Mouse (Mus musculus) CH12.LX (cell line): ENCODE results near the gene Dusp23. TPM values are rescaled to one million over a fixed set of nuclear protein-coding genes. Genes with fewer than 3 reads are reported as not detected.

Experiments used
- DNase-seq: peaks from one replicate; pipeline ENCODE4 v3.0.0-alpha.2; 2013; ENCODE audit errors: extremely low read depth
- H3K27ac ChIP-seq: 2 replicates; pipeline ENCODE4 v1.5.1; 2012; ENCODE audit warnings: low read depth, mild to moderate bottlenecking, control low read depth, moderate library complexity; ENCODE audit not compliant: insufficient read depth
- H3K27me3 ChIP-seq: replicated peaks from 2 replicates; pipeline ENCODE3; 2012; ENCODE audit warnings: inconsistent platforms
- H3K36me3 ChIP-seq, 2 experiments: replicated peaks in 1 of 2; 2 replicates each; pipeline versions ENCODE3 to v1.6.1; 2012; ENCODE audit warnings: inconsistent platforms in 1 of 2, low read length in 1 of 2, mild to moderate bottlenecking in 1 of 2, mixed read lengths in 1 of 2, moderate library complexity in 1 of 2; ENCODE audit not compliant: control insufficient read depth in 1 of 2, insufficient read depth in 1 of 2
- H3K4me1 ChIP-seq, 2 experiments: 2 replicates each; pipeline ENCODE4 v1.6.1; 2012; ENCODE audit warnings: inconsistent platforms in 1 of 2, moderate library complexity in 1 of 2; ENCODE audit not compliant: insufficient read depth in 2 of 2, control insufficient read depth in 1 of 2
- H3K4me2 ChIP-seq: 2 replicates; pipeline ENCODE4 v1.6.1; 2012; ENCODE audit warnings: low read depth, mild to moderate bottlenecking, control low read depth; ENCODE audit not compliant: poor library complexity, insufficient read depth, severe bottlenecking
- H3K4me3 ChIP-seq, 3 experiments: fragments of 150-350 bp in 1 of 3; sonication (generic) in 1 of 3; replicated peaks in 1 of 3; 2 replicates each; pipeline versions ENCODE3 to v1.5.1; 2011 to 2012; ENCODE audit warnings: low read depth in 2 of 3, low read length in 2 of 3, mild to moderate bottlenecking in 2 of 3, moderate library complexity in 2 of 3, control low read depth in 1 of 3, improper control_type of control experiment in 1 of 3, inconsistent platforms in 1 of 3, mixed read lengths in 1 of 3; ENCODE audit not compliant: poor library complexity in 1 of 3
- H3K79me2 ChIP-seq: replicated peaks from 2 replicates; pipeline ENCODE4 v1.6.1; 2012; ENCODE audit warnings: mild to moderate bottlenecking, moderate library complexity; ENCODE audit not compliant: control insufficient read depth, poor library complexity, insufficient read depth, severe bottlenecking; ENCODE audit errors: extremely low read depth
- H3K9ac ChIP-seq: 2 replicates; pipeline ENCODE4 v1.6.1; 2012; ENCODE audit warnings: low read depth, mild to moderate bottlenecking, control low read depth, moderate library complexity; ENCODE audit not compliant: insufficient read depth
- H3K9me3 ChIP-seq: replicated peaks from 2 replicates; pipeline ENCODE3; 2012; ENCODE audit warnings: low read length, inconsistent platforms, mixed read lengths
- BHLHE40 ChIP-seq: IDR thresholded peaks from 2 replicates; pipeline ENCODE4 v1.6.1; 2011; ENCODE audit warnings: mild to moderate bottlenecking, low read depth, low read length, improper control_type of control experiment
- CHD1 ChIP-seq: IDR thresholded peaks from 2 replicates; pipeline ENCODE4 v1.6.1; 2012; ENCODE audit warnings: low read depth, low read length, improper control_type of control experiment, inconsistent platforms
- CHD2 ChIP-seq: IDR thresholded peaks from 2 replicates; pipeline ENCODE4 v1.6.1; 2011; ENCODE audit warnings: low read length, improper control_type of control experiment
- CTCF ChIP-seq, 2 experiments: IDR thresholded peaks in 1 of 2; conservative IDR thresholded peaks in 1 of 2; 2 replicates each; pipeline ENCODE4 v1.5.1; 2011 to 2012; ENCODE audit warnings: low read depth in 2 of 2, low read length in 2 of 2, improper control_type of control experiment in 1 of 2, inconsistent platforms in 1 of 2, mild to moderate bottlenecking in 1 of 2, moderate library complexity in 1 of 2
- E2F4 ChIP-seq: IDR thresholded peaks from 2 replicates; pipeline ENCODE4 v1.6.1; 2011; ENCODE audit warnings: low read depth, low read length, improper control_type of control experiment; ENCODE audit not compliant: insufficient replicate concordance
- ELF1 ChIP-seq: IDR thresholded peaks from 2 replicates; pipeline ENCODE4 v1.6.1; 2014; ENCODE audit warnings: low read depth, mild to moderate bottlenecking, inconsistent platforms, low read length, improper control_type of control experiment
- EP300 ChIP-seq: IDR thresholded peaks from 2 replicates; pipeline ENCODE4 v1.6.1; 2011; ENCODE audit warnings: low read length, improper control_type of control experiment
- ETS1 ChIP-seq: conservative IDR thresholded peaks from 2 replicates; pipeline ENCODE4 v1.6.1; 2012; ENCODE audit warnings: low read depth, mild to moderate bottlenecking, inconsistent platforms, low read length, improper control_type of control experiment, moderate library complexity
- GABPA ChIP-seq: IDR thresholded peaks from 2 replicates; pipeline ENCODE4 v1.6.1; 2012; ENCODE audit warnings: low read depth, low read length, improper control_type of control experiment, inconsistent platforms; ENCODE audit not compliant: insufficient replicate concordance
- HCFC1 ChIP-seq: IDR thresholded peaks from 2 replicates; pipeline ENCODE4 v1.6.1; 2012; ENCODE audit warnings: low read depth, mild to moderate bottlenecking, inconsistent platforms, low read length, improper control_type of control experiment
- IRF4 ChIP-seq: IDR thresholded peaks from 2 replicates; pipeline ENCODE4 v1.6.1; 2014; ENCODE audit warnings: low read depth, mild to moderate bottlenecking, inconsistent platforms, low read length, improper control_type of control experiment
- JUN ChIP-seq: IDR thresholded peaks from 2 replicates; pipeline ENCODE4 v1.6.1; 2011; ENCODE audit warnings: low read depth, mild to moderate bottlenecking, low read length, improper control_type of control experiment, moderate library complexity; ENCODE audit not compliant: insufficient read depth
- JUND ChIP-seq: conservative IDR thresholded peaks from 2 replicates; pipeline ENCODE4 v1.6.1; 2011; ENCODE audit warnings: low read depth, low read length, improper control_type of control experiment
- KAT2A ChIP-seq: IDR thresholded peaks from 2 replicates; pipeline ENCODE4 v1.6.1; 2012; ENCODE audit warnings: low read length, improper control_type of control experiment, inconsistent platforms; ENCODE audit not compliant: insufficient replicate concordance
- MAFK ChIP-seq: IDR thresholded peaks from 2 replicates; pipeline ENCODE4 v1.6.1; 2011; ENCODE audit warnings: low read length, improper control_type of control experiment; ENCODE audit not compliant: insufficient replicate concordance
- MAX ChIP-seq: IDR thresholded peaks from 2 replicates; pipeline ENCODE4 v1.6.1; 2011; ENCODE audit warnings: low read length, improper control_type of control experiment
- MAZ ChIP-seq: IDR thresholded peaks from 2 replicates; pipeline ENCODE4 v1.6.1; 2012; ENCODE audit warnings: low read depth, mild to moderate bottlenecking, inconsistent platforms, low read length, improper control_type of control experiment, moderate library complexity
- MEF2A ChIP-seq: IDR thresholded peaks from 2 replicates; pipeline ENCODE4 v1.6.1; 2014; ENCODE audit warnings: low read depth, mild to moderate bottlenecking, inconsistent platforms, low read length, improper control_type of control experiment, borderline replicate concordance
- MXI1 ChIP-seq: IDR thresholded peaks from 2 replicates; pipeline ENCODE4 v1.6.1; 2011; ENCODE audit warnings: mild to moderate bottlenecking, low read depth, low read length, improper control_type of control experiment
- MYC ChIP-seq: IDR thresholded peaks from 2 replicates; pipeline ENCODE4 v1.6.1; 2011; ENCODE audit warnings: low read depth, mild to moderate bottlenecking, improper control_type of control experiment, low read length
- NELFE ChIP-seq: IDR thresholded peaks from 2 replicates; pipeline ENCODE4 v1.6.1; 2011; ENCODE audit warnings: low read depth, low read length, improper control_type of control experiment
- NRF1 ChIP-seq: IDR thresholded peaks from 2 replicates; pipeline ENCODE4 v1.6.1; 2014; ENCODE audit warnings: low read depth, mild to moderate bottlenecking, inconsistent platforms, low read length, improper control_type of control experiment, moderate library complexity
- PAX5 ChIP-seq: IDR thresholded peaks from 2 replicates; pipeline ENCODE4 v1.6.1; 2012; ENCODE audit warnings: low read length, inconsistent platforms, mixed read lengths
- POLR2A ChIP-seq: IDR thresholded peaks from 2 replicates; pipeline ENCODE4 v1.6.1; 2011; ENCODE audit warnings: low read depth, mild to moderate bottlenecking, improper control_type of control experiment, low read length
- POLR2AphosphoS2 ChIP-seq: IDR thresholded peaks from 2 replicates; pipeline ENCODE4 v1.6.1; 2011; ENCODE audit warnings: low read depth, low read length, improper control_type of control experiment
- RAD21 ChIP-seq: IDR thresholded peaks from 2 replicates; pipeline ENCODE4 v1.6.1; 2011; ENCODE audit warnings: low read depth, mild to moderate bottlenecking, low read length, improper control_type of control experiment, moderate library complexity
- RCOR1 ChIP-seq: conservative IDR thresholded peaks from 2 replicates; pipeline ENCODE4 v1.6.1; 2012; ENCODE audit warnings: low read depth, mild to moderate bottlenecking, inconsistent platforms, low read length, improper control_type of control experiment
- SIN3A ChIP-seq: IDR thresholded peaks from 2 replicates; pipeline ENCODE4 v1.6.1; 2012; ENCODE audit warnings: low read length, improper control_type of control experiment, inconsistent platforms
- SMC3 ChIP-seq: IDR thresholded peaks from 2 replicates; pipeline ENCODE4 v1.6.1; 2011; ENCODE audit warnings: low read depth, low read length, improper control_type of control experiment
- TBP ChIP-seq: conservative IDR thresholded peaks from 2 replicates; pipeline ENCODE4 v1.6.1; 2011; ENCODE audit warnings: low read depth, low read length, improper control_type of control experiment
- TCF12 ChIP-seq: IDR thresholded peaks from 2 replicates; pipeline ENCODE4 v1.6.1; 2014; ENCODE audit warnings: low read depth, mild to moderate bottlenecking, inconsistent platforms, low read length, improper control_type of control experiment
- UBTF ChIP-seq: IDR thresholded peaks from 2 replicates; pipeline ENCODE4 v1.6.1; 2012; ENCODE audit warnings: low read depth, mild to moderate bottlenecking, inconsistent platforms, low read length, improper control_type of control experiment, moderate library complexity
- USF1 ChIP-seq: IDR thresholded peaks from 2 replicates; pipeline ENCODE4 v1.6.1; 2014; ENCODE audit warnings: low read depth, mild to moderate bottlenecking, inconsistent platforms, low read length, improper control_type of control experiment
- USF2 ChIP-seq: conservative IDR thresholded peaks from 2 replicates; pipeline ENCODE4 v1.6.1; 2011; ENCODE audit warnings: low read depth, low read length, improper control_type of control experiment
- ZC3H11A ChIP-seq: IDR thresholded peaks from 2 replicates; pipeline ENCODE4 v1.6.1; 2012; ENCODE audit warnings: low read depth, mild to moderate bottlenecking, inconsistent platforms, low read length, improper control_type of control experiment
- ZKSCAN1 ChIP-seq: IDR thresholded peaks from 2 replicates; pipeline ENCODE4 v1.6.1; 2012; ENCODE audit warnings: low read depth, inconsistent platforms, low read length, improper control_type of control experiment, borderline replicate concordance
- ZMIZ1 ChIP-seq: IDR thresholded peaks from 2 replicates; pipeline ENCODE4 v1.6.1; 2012; ENCODE audit warnings: low read depth, mild to moderate bottlenecking, inconsistent platforms, low read length, improper control_type of control experiment
- ZNF384 ChIP-seq: IDR thresholded peaks from 2 replicates; pipeline ENCODE4 v1.6.1; 2012; ENCODE audit warnings: low read depth, low read length, improper control_type of control experiment, inconsistent platforms
- dilution Hi-C: fragments of 300-500 bp; cut with MboI; formaldehyde crosslinking; loops from 2 replicates; pipeline ENCODE4 v1.14.3; 2020; ENCODE audit warnings: low sequenced_read_pairs; ENCODE audit not compliant: extremely low pct_unique_long_range_greater_than_20kb, extremely low pct_ligation_motif_present
- in situ Hi-C: fragments of 300-500 bp; cut with MboI; formaldehyde crosslinking; loops from 3 replicates; pipeline ENCODE4 v1.14.3; 2019; ENCODE audit warnings: low sequenced_read_pairs, low pct_ligation_motif_present, low pct_unique_long_range_greater_than_20kb, mixed read lengths
- polyA plus RNA-seq: library from polyadenylated mRNA; unstranded; fragments of >175 nt; gene quantifications from 2 replicates; pipeline ENCODE4 v1.2.1, GENCODE M21; 2012; ENCODE audit warnings: low read depth; ENCODE audit not compliant: insufficient read length
- total RNA-seq, 2 experiments: library from RNA; depleted of rRNA; stranded (reverse); fragments of 300-350 nt in 1 of 2; fragments of >200 nt in 1 of 2; gene quantifications; 2 replicates each; pipeline ENCODE4 v1.2.3; 2012 to 2014

Gene Dusp23
- 0.25 and 0.30 TPM in 2 replicates for total RNA-seq (2012; rRNA removed)
- 0.66 and 0.85 TPM in 2 replicates for total RNA-seq (2014; rRNA removed)
- polyA plus RNA-seq: 1.4 and 1.7 TPM in 2 replicates

DNA sequence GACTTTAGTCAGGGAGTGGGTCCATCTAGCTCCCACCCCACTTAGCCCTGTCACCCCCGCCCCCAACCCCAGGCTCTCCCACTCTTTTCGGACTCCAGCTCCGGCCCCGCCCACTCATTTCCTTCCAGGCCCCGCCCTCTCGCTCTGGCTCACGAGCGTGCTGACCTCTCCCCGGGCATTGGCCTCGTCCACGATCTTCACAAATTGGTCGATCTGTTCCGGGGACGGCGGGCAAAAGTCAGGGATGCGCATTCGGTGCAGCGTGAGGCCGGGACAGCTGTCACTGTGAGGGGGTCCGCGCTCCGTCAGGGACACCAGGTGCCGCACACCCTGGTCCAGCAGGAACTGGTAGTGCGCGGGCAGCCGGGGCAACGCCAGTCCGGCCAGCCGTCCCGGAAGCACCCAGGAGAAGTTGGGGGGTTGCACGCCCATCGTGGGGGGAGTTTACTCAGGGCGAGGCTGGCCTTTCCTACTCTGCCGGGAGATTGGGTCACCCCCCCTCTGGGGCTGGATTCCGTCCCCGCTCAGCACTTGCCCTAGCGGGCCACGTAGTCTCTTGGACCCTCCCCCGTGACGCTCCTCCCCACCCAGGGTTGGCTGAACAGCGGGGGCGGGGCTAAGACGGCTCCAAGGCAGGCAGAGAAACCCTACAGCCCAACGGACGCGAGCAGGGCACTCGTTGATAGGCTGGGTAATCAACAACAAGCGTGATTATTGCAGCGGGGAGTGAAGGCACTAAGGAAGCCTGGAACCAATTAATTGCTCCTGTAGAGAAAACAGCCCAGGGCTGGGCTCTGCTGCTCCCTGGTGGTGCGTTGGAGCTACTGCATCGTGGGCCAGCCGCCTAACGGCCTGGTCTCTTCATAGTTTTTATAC, at the start of gene Dusp23:
Gene Dusp23, minus strand, starts transcription at position 512 of the 876 bp plus-strand sequence.
- H3K79me2 ChIP-seq: no peaks in the 10 kb centered on the region
- H3K4me1 ChIP-seq: no peaks in the 10 kb centered on the region
- H3K27ac ChIP-seq: no peak within 1 kb of the TSS
- H3K9ac ChIP-seq: peak within 1 kb of the TSS; percentile 34; the same call in 1 of the 2 replicates
- TF ChIP-seq UBTF (no peak), USF1 (no peak), MXI1 (peak; percentile 56), ZNF384 (no peak), RAD21 (peak; percentile 80), CHD1 (no peak), NRF1 (no peak; the same call in 1 of the 2 replicates), TCF12 (0 out of 2 replicates have a peak, but pooled peaks have one; percentile 29), E2F4 (no peak), TBP (no peak), MYC (no peak), BHLHE40 (peak; percentile 49), PAX5 (no peak), RCOR1 (no peak), IRF4 (peak; percentile 24; the same call in 1 of the 2 replicates), JUND (no peak), EP300 (no peak), ZKSCAN1 (no peak), USF2 (no peak), ETS1 (no peak), KAT2A (no peak), JUN (no peak), CTCF (conservative IDR thresholded peaks at IDR 0.05 in 1 of 2, IDR thresholded peaks at IDR 0.05 in 1 of 2; ENCODE audit: low read depth in 2 of 2, low read length in 2 of 2) (peak; percentile 90 to 92), ZMIZ1 (no peak), SMC3 (peak; percentile 75), MAZ (no peak; the same call in none of the 2 replicates), SIN3A (no peak; the same call in 1 of the 2 replicates), CHD2 (no peak), POLR2A (no peak), GABPA (no peak), MAX (peak; percentile 12; the same call in 1 of the 2 replicates), ELF1 (peak; percentile 57; the same call in 1 of the 2 replicates), HCFC1 (peak; percentile 36; the same call in 1 of the 2 replicates), POLR2AphosphoS2 (no peak), MEF2A (no peak), NELFE (peak; percentile 52; the same call in 1 of the 2 replicates), ZC3H11A (no peak), MAFK (no peak)
- dilution Hi-C loops: no loop called here
- H3K36me3 ChIP-seq: no peaks in the 10 kb centered on the region
- peak within 1 kb of the TSS; percentile 49 to 77 (median 75) for H3K4me3 ChIP-seq
- peaks cover 3% of the 10 kb centered on the region for H3K9me3 ChIP-seq
- no peaks in the 10 kb centered on the region for H3K27me3 ChIP-seq
- peak within 1 kb of the TSS; percentile 70 for H3K4me2 ChIP-seq
- DNase-seq: peak; percentile 97
- in situ Hi-C loops: loop anchor here (25.0 kb wide), 1 partner anchor 755 kb away; no protein-coding TSS in a partner anchor
